Mouse (Mus musculus) gastrocnemius, postnatal 25 days (tissue): ENCODE measurements around the gene Ube2t. TPM values are rescaled to one million over a fixed set of nuclear protein-coding genes. Genes with fewer than 3 reads are reported as not detected.

Experiments
- DNase-seq: peaks from one replicate; pipeline ENCODE4 v3.0.0; 2022
- total RNA-seq, 2 experiments: library from RNA; stranded (reverse); gene quantifications; 1 replicate in 1 of 2; 2 replicates in 1 of 2; pipeline ENCODE4 v1.2.3; 2021

Ube2t gene
- total RNA-seq, 2 experiments from 2014 or later, result 6.5 to 8.7 TPM

DNA sequence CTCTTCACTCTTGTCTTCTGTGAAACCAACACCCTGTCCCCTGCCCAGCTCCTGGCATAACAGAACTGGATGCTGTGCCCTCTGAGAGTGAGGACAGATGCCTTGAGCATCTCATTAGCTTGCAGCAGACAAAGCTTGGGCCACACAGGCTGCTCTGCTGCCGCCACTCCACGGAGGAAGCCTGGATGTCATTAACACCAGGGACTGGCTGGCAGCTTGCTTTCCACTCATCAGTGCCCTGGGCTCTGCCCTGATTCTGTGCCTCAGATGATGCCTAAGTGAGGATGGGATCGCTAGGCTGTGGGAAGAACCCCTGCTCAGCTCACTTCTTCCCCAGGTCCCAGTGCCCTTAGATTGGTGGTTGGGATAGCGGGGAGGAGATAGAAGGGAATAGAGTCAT lies 33.1 kb downstream of the Ube2t start:
- no peak for DNase-seq

DNA sequence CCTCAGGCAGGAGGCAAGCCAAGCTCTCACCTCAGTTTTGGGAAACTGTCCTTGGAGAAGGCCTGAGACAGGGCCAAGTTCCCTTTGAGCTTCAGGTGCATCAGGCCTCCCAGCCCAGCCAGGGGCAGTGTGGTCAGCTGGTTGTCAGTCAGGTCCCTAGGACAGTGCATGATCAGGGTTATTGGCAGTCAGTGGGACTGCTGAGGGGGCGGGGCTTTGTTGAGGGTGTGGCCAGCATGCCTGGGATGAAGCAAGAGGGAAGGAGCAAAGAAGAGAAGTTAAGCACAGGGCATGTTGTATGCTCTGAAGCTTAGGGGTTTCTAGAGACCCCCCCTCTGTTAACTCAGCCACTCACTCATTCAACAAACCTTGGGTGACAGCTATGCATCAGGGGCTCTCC lies 33.6 kb downstream of the Ube2t start:
- DNase-seq, result no peak

DNA sequence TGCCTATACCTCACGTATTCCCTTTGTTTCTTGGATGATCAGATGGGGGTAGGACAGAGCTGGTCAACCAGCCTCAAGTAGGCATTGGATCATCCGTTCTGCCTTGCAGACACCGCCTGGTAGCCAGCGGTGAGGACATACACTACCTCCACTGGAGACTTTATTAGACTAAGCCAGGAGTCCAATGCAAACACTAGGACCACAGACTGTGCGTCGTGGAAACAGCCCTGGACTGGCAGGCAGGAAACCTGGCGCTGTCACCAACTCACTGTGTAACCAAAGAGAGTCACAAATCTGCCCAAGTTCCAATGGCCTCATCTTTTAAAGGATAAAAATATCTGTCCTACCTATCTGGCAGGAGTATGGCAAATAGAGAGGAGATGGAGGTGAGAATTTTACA lies 34.1 kb downstream of the Ube2t start:
- no peak for DNase-seq

DNA sequence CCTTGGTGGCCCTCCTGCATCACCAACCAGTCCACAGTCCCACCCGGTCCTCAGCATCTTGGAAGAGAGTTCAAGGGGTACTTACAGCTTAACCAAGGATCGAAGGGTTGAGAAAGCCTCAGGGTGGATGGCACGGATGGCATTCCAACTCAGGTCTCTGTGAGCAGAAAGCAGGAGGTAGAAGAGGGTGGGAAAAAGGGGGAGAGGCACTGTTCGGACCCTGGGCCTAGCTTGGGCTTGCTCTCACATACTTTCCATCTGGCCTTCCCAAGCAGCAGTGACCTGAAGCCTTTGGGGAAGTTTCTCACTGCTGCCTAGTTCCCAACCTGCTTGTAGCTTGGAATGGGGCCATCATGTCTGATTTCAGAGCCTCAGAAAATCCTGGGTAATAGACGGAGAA lies 35.2 kb downstream of the Ube2t start:
- DNase-seq, result no peak

DNA sequence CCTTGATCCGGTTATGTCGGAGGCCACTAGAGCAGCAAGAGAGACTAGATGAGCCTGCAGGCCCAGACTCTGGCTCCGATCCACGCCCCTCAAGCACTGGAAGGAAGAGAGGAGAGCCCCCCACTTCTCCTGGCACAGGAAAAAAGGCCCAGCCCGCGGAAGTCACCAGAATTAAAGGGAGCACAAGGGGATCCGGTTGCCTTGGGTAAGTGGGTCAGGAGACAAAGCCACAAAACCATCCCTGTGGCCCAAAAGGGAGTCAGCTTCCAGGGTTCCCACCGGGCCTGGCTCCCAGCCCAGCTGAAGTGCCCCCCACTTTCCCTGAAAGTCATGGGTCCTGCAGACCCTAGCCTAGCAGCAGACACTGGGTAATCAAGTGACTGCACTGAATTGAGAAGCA lies 35.9 kb downstream of the Ube2t start:
- no peak for DNase-seq

DNA sequence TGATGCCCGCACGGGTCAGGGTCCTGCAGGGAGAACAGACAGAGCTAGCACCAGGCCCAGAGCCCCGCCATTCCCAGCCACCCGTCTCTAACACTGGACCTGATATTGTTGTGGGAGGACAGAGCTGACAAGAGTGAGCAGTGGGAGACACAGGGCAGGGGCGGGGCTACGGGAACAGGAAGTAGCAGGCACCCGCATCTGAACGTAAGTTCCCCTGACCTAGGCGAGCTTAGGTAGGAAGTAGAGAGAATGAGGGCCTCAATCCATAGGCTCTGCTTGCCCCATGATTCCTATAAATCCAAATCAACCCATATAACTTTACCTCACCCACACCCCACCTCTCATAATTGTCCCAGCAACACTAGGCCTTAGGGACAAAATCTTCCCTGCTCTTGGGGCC lies 38.2 kb downstream of the Ube2t start:
- DNase-seq, result no peak

DNA sequence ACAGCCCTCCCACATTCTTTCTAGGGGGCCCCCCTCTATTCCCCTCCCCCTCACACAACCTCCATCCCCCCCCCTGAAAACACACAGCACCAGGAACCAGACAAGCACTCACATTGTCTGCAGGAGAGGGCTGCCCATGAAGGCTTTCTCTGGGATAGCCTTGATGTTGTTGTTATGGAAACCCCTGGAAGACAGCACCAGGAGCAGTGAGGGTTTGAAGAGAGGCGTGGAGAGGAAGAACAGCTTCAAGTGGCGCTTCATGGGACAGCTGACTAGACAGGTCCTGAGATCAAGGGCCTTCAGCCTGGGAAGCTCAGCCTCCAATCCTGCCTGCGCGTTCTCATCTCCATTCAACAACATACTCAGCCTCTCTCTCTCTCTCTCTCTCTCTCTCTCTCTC lies 41.0 kb downstream of the Ube2t start:
- DNase-seq, result no peak

DNA sequence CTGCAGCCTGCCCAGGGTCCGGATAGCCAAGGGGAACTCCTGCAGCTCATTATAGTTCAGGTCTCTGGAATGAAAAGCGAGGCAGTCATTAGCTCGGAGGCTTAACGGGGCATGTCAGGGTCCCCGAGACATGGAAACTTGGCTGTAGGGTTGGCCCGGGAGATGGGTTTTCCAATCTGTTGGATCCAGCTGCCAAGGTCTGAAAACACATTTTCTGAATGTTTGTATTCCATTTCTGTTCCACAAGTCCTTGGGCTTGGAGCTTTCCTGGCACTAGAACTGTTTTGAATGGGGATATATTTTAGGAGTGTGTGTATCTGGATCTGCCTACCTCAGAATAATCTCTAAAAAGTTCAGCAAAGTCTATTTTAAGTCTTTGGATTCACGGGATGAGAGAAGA lies 43.3 kb downstream of the Ube2t start:
- DNase-seq, result peak; percentile 46

DNA sequence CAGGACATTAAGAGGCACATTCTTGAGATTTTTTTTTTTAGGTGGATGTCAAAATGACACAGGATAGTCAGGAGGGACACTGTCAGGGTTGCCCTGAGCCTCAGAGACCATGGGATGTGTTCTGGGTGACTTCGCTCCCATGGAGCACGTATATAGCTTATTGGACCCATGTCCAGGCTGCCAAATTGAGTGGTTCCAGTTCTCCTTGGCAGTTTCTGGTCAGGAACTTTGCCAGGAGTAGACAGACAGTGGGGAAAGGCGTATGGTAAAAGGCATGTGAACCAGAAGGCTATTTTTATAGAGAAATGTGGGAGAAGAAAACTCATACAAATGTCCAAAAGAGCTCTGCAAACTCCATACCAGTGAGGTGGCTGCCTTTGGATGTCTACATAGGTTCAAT lies 47.5 kb downstream of the Ube2t start:
- DNase-seq, result no peak

DNA sequence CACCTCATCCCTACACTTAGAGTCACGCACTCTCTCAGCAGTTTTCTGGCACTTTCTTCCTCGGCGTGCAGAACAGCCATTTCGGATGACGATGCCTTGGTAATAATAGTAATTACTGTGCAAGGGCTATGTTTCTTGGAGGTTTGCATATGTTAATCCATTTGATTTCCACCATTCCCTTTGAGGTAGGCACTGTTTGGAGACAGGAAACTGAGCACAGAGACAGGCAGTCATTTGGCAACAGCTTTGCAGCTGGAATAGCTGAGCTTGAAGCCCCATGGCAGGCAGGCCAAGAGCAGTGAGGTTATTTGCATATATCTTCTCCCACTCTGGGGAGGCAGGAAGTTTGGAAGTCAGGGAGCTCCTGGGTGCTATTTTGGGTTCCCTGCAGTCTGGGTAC lies 49.5 kb downstream of the Ube2t start:
- no peak for DNase-seq

DNA sequence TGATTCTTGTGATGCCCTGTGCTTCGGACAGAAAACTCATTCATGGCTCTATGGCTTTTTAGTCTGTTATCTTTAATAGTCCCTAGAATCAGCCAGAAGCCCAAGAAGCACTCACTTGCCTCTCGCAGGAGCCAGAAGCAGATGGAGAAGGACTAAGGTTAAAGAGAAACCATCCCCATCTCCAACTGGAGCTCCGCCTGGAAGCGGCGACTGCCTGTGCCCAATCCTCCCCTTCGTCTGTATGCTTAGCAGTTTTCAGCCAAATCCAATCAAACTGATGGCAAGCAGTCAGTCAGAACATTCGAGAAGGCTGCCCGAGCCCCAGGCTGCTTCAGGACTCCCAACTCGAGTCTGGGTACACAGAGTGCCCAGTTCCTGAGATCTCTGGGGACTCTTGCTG lies 50.1 kb downstream of the Ube2t start:
- no peak for DNase-seq

DNA sequence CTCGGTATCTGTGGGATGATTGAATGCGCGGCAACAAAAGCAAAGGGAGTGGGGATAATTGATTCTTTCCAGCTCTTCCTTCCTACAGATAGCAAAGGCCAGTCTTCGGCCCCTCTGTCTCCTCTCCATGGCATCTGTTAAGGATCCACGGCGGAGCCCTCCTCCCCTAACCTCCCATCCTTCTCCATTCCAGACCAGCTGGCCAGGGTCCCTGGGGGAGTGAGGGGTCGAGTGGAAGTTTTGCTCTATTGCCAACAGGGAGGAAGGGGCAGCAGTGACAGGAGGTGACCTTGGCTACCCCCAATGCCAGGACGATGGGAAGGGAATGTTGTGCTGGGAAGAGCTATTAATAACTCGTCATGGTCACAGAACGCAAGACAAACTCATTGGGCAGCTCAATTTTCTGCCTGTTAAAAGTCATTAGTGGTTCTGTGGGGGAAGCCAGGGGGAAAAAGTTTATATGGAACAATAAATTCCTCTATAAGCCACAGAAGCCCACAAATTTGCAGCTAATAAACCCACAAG lies 52.6 kb downstream of the Ube2t start:
- no peak for DNase-seq

DNA sequence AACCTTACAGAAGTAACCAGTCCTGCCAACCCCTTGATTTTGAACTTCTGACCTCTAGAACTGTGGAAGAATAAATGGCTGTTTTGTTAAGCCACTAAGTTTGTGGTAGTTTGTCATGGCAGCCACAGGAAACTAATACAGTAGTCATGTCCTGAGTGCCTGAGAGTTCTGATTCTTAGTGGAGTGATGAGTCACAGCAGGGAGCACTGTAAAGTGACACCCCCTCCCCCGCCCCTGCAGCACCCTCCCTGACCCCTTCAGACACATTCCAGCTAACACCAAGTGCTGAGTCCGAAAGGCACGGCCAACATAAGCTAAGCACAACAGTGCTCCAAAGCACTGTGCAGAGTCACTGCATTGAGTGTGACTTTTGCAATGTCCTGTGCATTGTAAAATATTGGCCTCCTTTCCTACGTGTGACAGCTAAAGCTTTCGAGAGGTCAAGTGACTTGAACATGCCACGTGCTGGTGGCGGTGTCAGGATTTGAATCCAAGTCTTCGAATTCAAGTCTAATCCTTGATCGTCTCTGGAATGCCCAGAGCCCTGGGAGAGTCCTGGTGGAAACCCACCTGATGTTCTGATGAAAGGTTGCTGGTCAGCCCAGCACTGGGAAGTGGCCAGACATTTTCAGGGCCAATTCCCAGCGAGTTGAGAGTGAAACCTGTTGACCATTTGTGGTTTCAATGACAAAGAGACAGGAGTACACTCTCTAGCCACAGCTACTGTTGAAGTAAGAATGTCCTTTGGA lies 54.7 kb downstream of the Ube2t start:
- DNase-seq, result no peak

DNA sequence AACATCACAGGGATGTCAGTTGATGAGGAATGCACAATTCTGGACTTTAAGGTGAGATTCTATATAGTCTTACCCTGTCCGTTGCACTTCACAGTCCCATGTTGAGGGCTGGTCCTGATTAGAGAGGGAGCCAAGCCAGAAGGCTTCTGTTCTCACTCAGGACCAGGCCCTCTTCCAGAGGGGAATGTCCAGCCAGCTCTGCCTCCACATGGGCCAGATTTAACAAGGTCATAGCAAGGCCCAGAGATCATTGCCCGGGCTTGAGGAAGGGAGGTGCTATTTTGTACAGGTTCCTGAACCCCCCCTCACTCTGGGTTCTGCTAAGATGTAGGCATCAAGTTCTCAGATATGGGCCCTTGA lies 55.3 kb downstream of the Ube2t start:
- DNase-seq, result peak; percentile 53

DNA sequence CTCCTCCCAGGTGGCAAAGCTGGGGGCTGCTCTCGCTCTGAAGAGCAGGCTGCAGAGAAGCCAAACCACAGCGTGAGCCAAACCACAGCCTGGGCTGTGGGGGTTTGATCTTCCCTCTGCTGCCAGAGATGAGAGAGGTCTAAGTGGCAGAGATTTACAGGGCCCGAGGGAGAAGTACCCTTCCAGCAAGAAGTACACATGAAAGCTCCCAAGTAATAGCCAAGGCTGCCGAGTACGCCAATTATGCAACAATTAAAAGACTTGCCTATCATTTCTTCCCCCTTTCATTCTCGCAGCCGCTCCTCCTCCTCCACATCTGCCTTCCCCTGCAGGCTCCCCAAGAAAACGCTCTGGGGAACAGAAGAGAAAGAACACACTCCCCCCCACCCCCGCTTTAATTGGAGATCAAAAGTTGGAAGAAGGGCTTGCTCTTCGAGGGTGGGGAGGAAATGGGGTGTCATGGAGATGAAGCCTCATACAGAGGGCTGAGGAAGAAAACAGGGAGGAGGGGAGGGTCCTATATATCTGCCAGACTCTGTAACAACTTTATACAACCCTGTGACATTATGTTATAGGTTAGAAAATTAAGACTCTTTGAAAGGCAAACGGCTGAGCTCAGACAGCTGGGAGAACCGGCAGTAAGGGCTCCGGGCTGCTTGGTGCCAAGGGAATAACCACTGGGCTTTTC lies 56.9 kb downstream of the Ube2t start:
- no peak for DNase-seq

DNA sequence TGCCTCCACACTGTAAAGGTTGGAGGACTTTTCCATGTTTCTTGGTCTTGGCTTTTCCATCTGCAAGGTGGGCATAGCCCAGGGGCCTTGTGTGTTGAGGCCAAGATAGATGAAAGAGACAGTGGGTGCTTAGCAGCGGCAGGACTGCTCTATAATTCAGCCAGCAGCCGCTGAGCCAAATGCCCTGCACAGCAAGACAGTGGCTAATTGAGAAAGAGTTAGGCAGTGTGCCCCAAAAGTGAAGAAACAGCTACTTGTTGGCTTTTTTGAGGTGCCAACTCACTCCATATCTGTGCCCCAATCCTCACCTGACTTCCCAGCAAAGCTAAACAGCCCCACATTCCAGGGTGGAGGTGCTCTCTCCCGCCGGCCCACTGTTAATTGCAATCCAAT lies 57.4 kb downstream of the Ube2t start:
- no peak for DNase-seq

DNA sequence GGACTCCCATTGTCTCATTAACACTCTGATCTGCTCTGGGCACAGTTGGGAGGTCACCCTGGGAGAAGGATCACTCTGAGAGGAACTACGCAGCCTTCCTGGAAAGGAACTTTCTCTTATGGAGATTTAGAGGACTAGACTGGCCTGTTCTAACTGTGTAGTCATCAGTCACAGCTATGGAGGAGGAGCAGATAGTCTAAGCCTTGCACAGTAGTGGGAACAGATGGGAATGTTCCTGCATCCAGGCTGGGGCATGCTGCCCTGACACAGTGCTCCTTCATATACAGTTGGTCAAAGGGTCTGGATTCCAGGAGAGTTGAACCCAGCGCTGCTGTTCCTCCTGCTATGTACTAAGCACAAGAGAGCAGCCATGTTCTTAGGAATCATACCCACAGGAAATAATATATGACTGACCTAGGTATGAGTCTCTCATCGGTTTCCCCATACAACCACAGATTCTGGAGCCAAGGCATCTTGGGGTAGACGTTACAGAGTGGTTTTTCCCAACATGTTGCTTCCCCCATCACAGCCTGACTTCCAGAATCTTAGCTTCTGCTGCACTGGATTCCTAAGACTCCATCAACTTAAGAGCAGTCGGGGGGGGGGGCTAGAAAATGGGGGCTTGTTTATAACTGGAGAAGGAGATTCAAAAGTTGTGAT lies 58.0 kb downstream of the Ube2t start:
- no peak for DNase-seq

DNA sequence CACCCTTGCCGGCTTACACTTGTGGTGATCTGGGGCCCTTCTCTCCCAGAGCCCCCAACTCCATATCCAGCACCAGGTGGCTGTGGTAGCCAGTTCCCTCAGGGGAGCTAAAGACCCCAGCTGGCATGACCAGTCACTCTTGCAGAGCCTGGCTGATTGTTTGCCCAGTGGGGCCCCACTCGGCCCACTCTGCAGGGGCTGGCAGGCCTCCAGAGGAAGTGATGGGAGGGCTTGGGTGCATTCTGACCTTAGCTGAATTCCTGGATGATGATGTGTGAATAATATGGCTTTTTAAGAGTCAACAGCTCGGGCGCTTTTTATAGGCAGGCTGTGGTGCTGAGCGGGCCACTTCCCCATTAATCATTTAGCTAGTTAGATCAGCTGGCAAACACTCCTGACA lies 58.6 kb downstream of the Ube2t start:
- no peak for DNase-seq

DNA sequence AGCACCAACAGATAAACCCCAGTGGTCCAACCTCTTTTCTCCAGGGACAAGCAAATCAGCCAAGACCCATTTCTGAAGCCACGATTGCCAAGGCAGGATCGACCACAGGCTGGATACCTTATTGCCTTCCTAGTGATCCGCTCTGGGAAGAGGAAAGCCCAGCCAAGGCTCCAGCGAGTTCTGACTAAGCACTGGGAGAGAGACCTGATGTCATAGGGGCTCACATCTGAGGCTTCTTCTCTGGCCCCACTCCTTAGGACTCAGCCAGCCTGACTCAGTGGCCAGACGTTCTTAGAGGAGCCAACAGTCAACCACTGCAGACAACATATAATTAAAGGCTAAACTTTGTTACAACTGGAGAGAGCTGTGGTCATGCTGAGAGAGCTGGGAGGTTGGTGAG lies 59.6 kb downstream of the Ube2t start:
- no peak for DNase-seq

DNA sequence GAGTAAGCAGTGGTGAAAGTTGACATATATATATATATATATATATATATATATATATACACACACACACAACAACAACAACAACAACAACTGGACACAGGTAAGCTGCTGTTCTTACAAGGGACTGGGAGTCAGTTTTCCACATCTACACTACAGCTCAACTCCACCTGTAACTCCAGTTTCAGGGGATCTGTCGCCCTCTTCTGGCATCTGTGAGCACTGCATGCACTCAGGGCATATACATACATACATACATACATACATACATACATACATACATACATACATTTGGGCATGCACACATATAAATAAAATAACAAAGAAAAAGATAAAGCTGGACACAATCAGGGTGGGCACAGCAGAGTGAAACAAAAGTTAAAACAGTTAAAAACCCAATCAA lies 61.2 kb downstream of the Ube2t start:
- DNase-seq, result no peak
